Mouse (Mus musculus) midbrain, embryonic 14.5 days (tissue): ENCODE measurements around the gene Pcbp4. TPM values are rescaled to one million over a fixed set of nuclear protein-coding genes. Genes with fewer than 3 reads are reported as not detected.

Source experiments
- ATAC-seq: fragments of 200-750 bp; cut with Nextera tagmentation; 2 replicates; pipeline ENCODE4 v1.8.0; 2017; ENCODE audit warnings: moderate number of reproducible peaks, moderate library complexity; ENCODE audit not compliant: low FRiP score, low TSS enrichment
- DNase-seq: peaks from one replicate; pipeline ENCODE4 v3.0.0-alpha.2; 2015
- H3K27ac ChIP-seq: fragments of 300-500 bp; sonication (generic); replicated peaks from 2 replicates; pipeline ENCODE4 v1.5.1; 2014; ENCODE audit warnings: mild to moderate bottlenecking, low read depth, low read length, moderate library complexity
- H3K27me3 ChIP-seq: fragments of 300-500 bp; sonication (generic); 2 replicates; pipeline ENCODE4 v1.6.1; 2014; ENCODE audit warnings: low read length, control low read depth, mixed read lengths; ENCODE audit not compliant: control insufficient read depth, insufficient read depth
- H3K36me3 ChIP-seq: fragments of 300-500 bp; sonication (generic); 2 replicates; pipeline ENCODE4 v1.6.1; 2014; ENCODE audit warnings: low read length, control low read depth; ENCODE audit not compliant: control insufficient read depth, insufficient read depth
- H3K4me1 ChIP-seq: fragments of 300-500 bp; sonication (generic); 2 replicates; pipeline ENCODE4 v1.6.1; 2014; ENCODE audit warnings: mild to moderate bottlenecking, antibody characterized with exemption, low read length, control low read depth; ENCODE audit not compliant: control insufficient read depth, insufficient read depth
- H3K4me2 ChIP-seq: fragments of 300-500 bp; sonication (generic); 2 replicates; pipeline ENCODE4 v1.6.1; 2014; ENCODE audit warnings: mild to moderate bottlenecking, low read length, moderate library complexity
- H3K4me3 ChIP-seq: fragments of 300-500 bp; sonication (generic); replicated peaks from 2 replicates; pipeline ENCODE4 v1.5.1; 2014; ENCODE audit warnings: low read depth, low read length
- H3K9ac ChIP-seq: fragments of 300-500 bp; sonication (generic); replicated peaks from 2 replicates; pipeline ENCODE4 v1.6.1; 2014; ENCODE audit warnings: mild to moderate bottlenecking, low read length, moderate library complexity
- H3K9me3 ChIP-seq: fragments of 300-500 bp; sonication (generic); 2 replicates; pipeline ENCODE4 v1.6.1; 2016; ENCODE audit warnings: low read length, control low read depth, mixed read lengths; ENCODE audit not compliant: control insufficient read depth
- WGBS: fragments of 180-500 bp; shearing (Covaris S2); extraction: QIAGEN DNeasy Blood & Tissue Kit; methylation state at CpG from one replicate; pipeline ENCODE4 v1.1.7; 2014; 5-methylcytosine and 5-hydroxymethylcytosine counted together
- polyA plus RNA-seq: library from polyadenylated mRNA; unstranded; fragments of >200 nt; fragmentation: Nextera tagmentation; extraction: Ambion mirVana; gene quantifications from 2 replicates; pipeline ENCODE4 v1.2.1, GENCODE M21; 2014

Gene Pcbp4
- polyA plus RNA-seq, 1 experiment from 2014 or later: 219 TPM

GRCm38 (mm10) chr9:106457163-106457559 lies 4.1 kb downstream of the Pcbp4 start:
- peaks cover 30% of the 10 kb centered on the region for H3K36me3 ChIP-seq
- H3K27me3 ChIP-seq: no peaks in the 10 kb centered on the region
- peak overlapping the region; percentile 96 for H3K27ac ChIP-seq
- H3K4me3 ChIP-seq: peak overlapping the region; percentile 80
- peak overlapping the region; percentile 95 for H3K9ac ChIP-seq
- WGBS: 30% methylated on average over 9 of the region's 9 CpGs
- no peaks in the 10 kb centered on the region for H3K9me3 ChIP-seq
- DNase-seq (no peak), ATAC-seq (no peak)
- H3K4me1 ChIP-seq: peaks cover 48% of the 10 kb centered on the region
- H3K4me2 ChIP-seq: peak overlapping the region; percentile 100

- H3K4me2 ChIP-seq: peak overlapping the region; percentile 100
- DNase-seq (no peak), ATAC-seq (no peak)
- peaks cover 36% of the 10 kb centered on the region for H3K36me3 ChIP-seq
- H3K9me3 ChIP-seq: no peaks in the 10 kb centered on the region
- H3K9ac ChIP-seq: peak overlapping the region; percentile 95; the same call in 1 of the 2 replicates
- peak overlapping the region; percentile 96 for H3K27ac ChIP-seq
- 47% methylated on average over 5 of the region's 5 CpGs for WGBS
- no peaks in the 10 kb centered on the region for H3K27me3 ChIP-seq
- peaks cover 42% of the 10 kb centered on the region for H3K4me1 ChIP-seq
- H3K4me3 ChIP-seq: no peak overlapping the region
Measured at GRCm38 (mm10) chr9:106457920-106458319, 4.8 kb downstream of the Pcbp4 start.

GRCm38 (mm10) chr9:106459946-106460345 lies 6.9 kb downstream of the Pcbp4 start:
- no peak for DNase-seq
- Histone ChIP-seq H3K4me3 (no peak overlapping the region), H3K4me1 (peaks cover 49% of the 10 kb centered on the region), H3K27ac (no peak overlapping the region), H3K36me3 (peaks cover 53% of the 10 kb centered on the region), H3K9ac (peak overlapping the region; percentile 21; the same call in 1 of the 2 replicates), H3K4me2 (no peak overlapping the region), H3K9me3 (no peaks in the 10 kb centered on the region), H3K27me3 (no peaks in the 10 kb centered on the region)
- 83% methylated on average over 15 of the region's 15 CpGs for WGBS
- ATAC-seq: no peak

GRCm38 (mm10) chr9:106460401-106461025 lies 7.4 kb downstream of the Pcbp4 start:
- no peaks in the 10 kb centered on the region for H3K27me3 ChIP-seq
- H3K36me3 ChIP-seq: peaks cover 53% of the 10 kb centered on the region
- H3K4me1 ChIP-seq: peaks cover 49% of the 10 kb centered on the region
- no peak overlapping the region for H3K4me3 ChIP-seq
- no peak for ATAC-seq
- DNase-seq: no peak
- no peak overlapping the region for H3K27ac ChIP-seq
- H3K9ac ChIP-seq: no peak overlapping the region
- H3K9me3 ChIP-seq: no peaks in the 10 kb centered on the region
- no peak overlapping the region for H3K4me2 ChIP-seq
- 77% methylated on average over 18 of the region's 18 CpGs for WGBS

GRCm38 (mm10) chr9:106461026-106461415 lies 7.9 kb downstream of the Pcbp4 start:
- H3K4me2 ChIP-seq: no peak overlapping the region
- no peaks in the 10 kb centered on the region for H3K9me3 ChIP-seq
- H3K9ac ChIP-seq: no peak overlapping the region
- DNase-seq (no peak), ATAC-seq (no peak)
- H3K36me3 ChIP-seq: peaks cover 53% of the 10 kb centered on the region
- H3K4me3 ChIP-seq: no peak overlapping the region
- no peak overlapping the region for H3K27ac ChIP-seq
- WGBS: 96% methylated on average over 9 of the region's 9 CpGs
- H3K27me3 ChIP-seq: no peaks in the 10 kb centered on the region
- H3K4me1 ChIP-seq: peaks cover 49% of the 10 kb centered on the region

- ATAC-seq: no peak
- H3K4me2 ChIP-seq: no peak overlapping the region
- no peaks in the 10 kb centered on the region for H3K27me3 ChIP-seq
- H3K4me1 ChIP-seq: peaks cover 42% of the 10 kb centered on the region
- DNase-seq: no peak
- H3K9ac ChIP-seq: no peak overlapping the region
- no peaks in the 10 kb centered on the region for H3K9me3 ChIP-seq
- H3K36me3 ChIP-seq: peaks cover 53% of the 10 kb centered on the region
- H3K27ac ChIP-seq: no peak overlapping the region
- H3K4me3 ChIP-seq: no peak overlapping the region
- WGBS: 83% methylated on average over 16 of the region's 16 CpGs
Measured at GRCm38 (mm10) chr9:106461641-106462429, 8.7 kb downstream of the Pcbp4 start.

- Histone ChIP-seq H3K4me2 (no peak overlapping the region), H3K4me3 (no peak overlapping the region), H3K4me1 (peaks cover 36% of the 10 kb centered on the region), H3K9ac (no peak overlapping the region), H3K9me3 (no peaks in the 10 kb centered on the region), H3K27me3 (no peaks in the 10 kb centered on the region), H3K27ac (no peak overlapping the region), H3K36me3 (peaks cover 53% of the 10 kb centered on the region)
- DNase-seq: no peak
- no peak for ATAC-seq
- WGBS: 90% methylated on average over 12 of the region's 12 CpGs
Measured at GRCm38 (mm10) chr9:106462430-106462800, 9.3 kb downstream of the Pcbp4 start.

- Histone ChIP-seq H3K9ac (no peak overlapping the region), H3K27me3 (no peaks in the 10 kb centered on the region), H3K4me1 (peaks cover 26% of the 10 kb centered on the region), H3K4me2 (no peak overlapping the region), H3K9me3 (no peaks in the 10 kb centered on the region), H3K27ac (no peak overlapping the region; the same call in 1 of the 2 replicates), H3K36me3 (peaks cover 52% of the 10 kb centered on the region), H3K4me3 (no peak overlapping the region)
- 81% methylated on average over 21 of the region's 21 CpGs for WGBS
- ATAC-seq: no peak
- no peak for DNase-seq
Measured at GRCm38 (mm10) chr9:106463122-106464063, 10.3 kb downstream of the Pcbp4 start.
